Mouse (Mus musculus) C2C12 (cell line): ENCODE results near the gene Zfp385c.

Experiments used
- CTCF ChIP-seq: IDR thresholded peaks from one replicate; pipeline ENCODE4 v1.5.1; 2011; ENCODE audit not compliant: control insufficient read depth, insufficient read depth, insufficient read length
- USF1 ChIP-seq: IDR thresholded peaks from one replicate; pipeline ENCODE4 v1.6.1; 2011; ENCODE audit warnings: low read depth, mild to moderate bottlenecking, control low read depth, moderate library complexity

- TF ChIP-seq CTCF (no peak), USF1 (no peak)
Observed at GRCm38 (mm10) chr11:100628862-100629352, 63.3 kb downstream of the Zfp385c start.
